9 mouse cellular contexts compared by ENCODE assay signal in genomic region chr8:106138616-106139015, GRCm38 (mm10). TPM values are rescaled to one million over a fixed set of nuclear protein-coding genes. Genes with fewer than 3 reads are reported as not detected.
DNase-seq lines count a peak whose midpoint lies in the region; ATAC-seq lines count a peak whose summit lies in the region.
"Had no signal": no experiment of that assay in that cellular context is flagged by ENCODE, and none has a peak within 500 bp of the region (broad histone marks: within the 10 kb centered on the region; RNA-seq: fewer than 3 reads in every experiment).

No protein-coding gene starts in this region.

- H3K9me3 ChIP-seq in kidney, embryonic 16.5 days (ENCODE audit: low read length), result no peaks in the 10 kb centered on the region
- no peaks in the 10 kb centered on the region for H3K9me3 ChIP-seq in embryonic facial prominence, embryonic 11.5 days (replicated peaks; ENCODE audit: control insufficient read depth, low read length)
- no peaks in the 10 kb centered on the region for H3K9me3 ChIP-seq in hindbrain, embryonic 16.5 days (ENCODE audit: control insufficient read depth, low read length)
- no peaks in the 10 kb centered on the region for H3K9me3 ChIP-seq in midbrain, embryonic 16.5 days (replicated peaks; ENCODE audit: control insufficient read depth, low read length, poor library complexity, severe bottlenecking)

- H3K36me3 ChIP-seq in kidney, embryonic 16.5 days (ENCODE audit: insufficient read depth, low read length), result no peaks in the 10 kb centered on the region
- H3K36me3 ChIP-seq in embryonic facial prominence, embryonic 11.5 days (replicated peaks; ENCODE audit: control insufficient read depth, insufficient read depth, low read depth, low read length), result no peaks in the 10 kb centered on the region
- H3K36me3 ChIP-seq in hindbrain, embryonic 16.5 days (ENCODE audit: control insufficient read depth, insufficient read depth, low read length), result no peaks in the 10 kb centered on the region
- no peaks in the 10 kb centered on the region for H3K36me3 ChIP-seq in midbrain, embryonic 16.5 days (ENCODE audit: control insufficient read depth, insufficient read depth, low read length)

- 17% methylated on average over 7 of the region's 7 CpGs for WGBS in kidney, embryonic 16.5 days
- 14% methylated on average over 7 of the region's 7 CpGs for whole genome bisulfite sequencing in embryonic facial prominence, embryonic 11.5 days
- WGBS in hindbrain, embryonic 16.5 days, result 20% methylated on average over 7 of the region's 7 CpGs
- 13% methylated on average over 7 of the region's 7 CpGs for WGBS in midbrain, embryonic 16.5 days

- peaks cover 26% of the 10 kb centered on the region for H3K27me3 ChIP-seq in kidney, embryonic 16.5 days (ENCODE audit: insufficient read depth, low read length)
- peaks cover 32% of the 10 kb centered on the region for H3K27me3 ChIP-seq in embryonic facial prominence, embryonic 11.5 days (ENCODE audit: control insufficient read depth, insufficient read depth, low read length)
- peaks cover 44% of the 10 kb centered on the region for H3K27me3 ChIP-seq in hindbrain, embryonic 16.5 days (replicated peaks; ENCODE audit: control insufficient read depth, insufficient read depth, low read length)
- peaks cover 53% of the 10 kb centered on the region for H3K27me3 ChIP-seq in midbrain, embryonic 16.5 days (ENCODE audit: control insufficient read depth, insufficient read depth, low read depth, low read length)

- ATAC-seq in kidney, embryonic 16.5 days (ENCODE audit: low FRiP score, low TSS enrichment), result no peak
- no peak for ATAC-seq in embryonic facial prominence, embryonic 11.5 days (replicated peaks; ENCODE audit: insufficient number of reproducible peaks, low FRiP score, low TSS enrichment, low read depth)
- no peak for ATAC-seq in hindbrain, embryonic 16.5 days
- no peak for ATAC-seq in midbrain, embryonic 16.5 days

- H3K27ac ChIP-seq in kidney, embryonic 16.5 days (ENCODE audit: low read length), result peak overlapping the region; percentile 67
- no peak overlapping the region for H3K27ac ChIP-seq in embryonic facial prominence, embryonic 11.5 days (replicated peaks; ENCODE audit: low read depth, low read length)
- H3K27ac ChIP-seq in hindbrain, embryonic 16.5 days (ENCODE audit: low read depth, low read length), result no peak overlapping the region
- H3K27ac ChIP-seq in midbrain, embryonic 16.5 days (ENCODE audit: low read length), result no peak overlapping the region

- H3K4me2 ChIP-seq in kidney, embryonic 16.5 days (replicated peaks; ENCODE audit: low read depth, low read length), result peak overlapping the region; percentile 85
- peak overlapping the region; percentile 76 for H3K4me2 ChIP-seq in embryonic facial prominence, embryonic 11.5 days (ENCODE audit: low read depth, low read length)
- H3K4me2 ChIP-seq in hindbrain, embryonic 16.5 days (ENCODE audit: low read length), result peak overlapping the region; percentile 93
- H3K4me2 ChIP-seq in midbrain, embryonic 16.5 days (ENCODE audit: low read length), result peak overlapping the region; percentile 85

- H3K9ac ChIP-seq in kidney, embryonic 16.5 days (replicated peaks; ENCODE audit: low read length), result peak overlapping the region; percentile 70
- H3K9ac ChIP-seq in embryonic facial prominence, embryonic 11.5 days (replicated peaks; ENCODE audit: low read length), result no peak overlapping the region
- peak overlapping the region; percentile 60 for H3K9ac ChIP-seq in hindbrain, embryonic 16.5 days (ENCODE audit: low read depth, low read length)
- peak overlapping the region; percentile 51 for H3K9ac ChIP-seq in midbrain, embryonic 16.5 days (ENCODE audit: low read depth, low read length)

- H3K4me3 ChIP-seq in kidney, embryonic 16.5 days (ENCODE audit: low read length), result peak overlapping the region; percentile 61
- H3K4me3 ChIP-seq in embryonic facial prominence, embryonic 11.5 days (ENCODE audit: low read depth, low read length), result peak overlapping the region; percentile 48
- peak overlapping the region; percentile 52 for H3K4me3 ChIP-seq in hindbrain, embryonic 16.5 days (ENCODE audit: low read length)
- H3K4me3 ChIP-seq in midbrain, embryonic 16.5 days (ENCODE audit: low read depth, low read length), result peak overlapping the region; percentile 47

- peaks cover 42% of the 10 kb centered on the region; the same call in 1 of the 2 replicates for H3K4me1 ChIP-seq in kidney, embryonic 16.5 days (ENCODE audit: insufficient read depth, low read length)
- peaks cover 5% of the 10 kb centered on the region; the same call in 1 of the 2 replicates for H3K4me1 ChIP-seq in embryonic facial prominence, embryonic 11.5 days (ENCODE audit: control insufficient read depth, insufficient read depth, low read length)
- H3K4me1 ChIP-seq in hindbrain, embryonic 16.5 days (ENCODE audit: control insufficient read depth, insufficient read depth, low read depth, low read length), result peaks cover 24% of the 10 kb centered on the region
- peaks cover 25% of the 10 kb centered on the region for H3K4me1 ChIP-seq in midbrain, embryonic 16.5 days (ENCODE audit: control insufficient read depth, insufficient read depth, low read length)

- intact Hi-C loops in left cerebral cortex, postnatal 4 days (cut with DNase I), result no loop called here

- DNase-seq in kidney, adult 11 months, result no peak
- no peak for DNase-seq in embryonic facial prominence, embryonic 11.5 days (ENCODE audit: low spot score)
- DNase-seq in ovary, postnatal 36 days (ENCODE audit: low spot score), result no peak
- DNase-seq in urinary bladder, postnatal 10 days (ENCODE audit: low spot score), result no peak
- DNase-seq in left cerebral cortex, postnatal 4 days, result no peak

RNA-seq across cellular contexts. Expression of gene Esrp2, which starts 1.8 kb away (rescaled TPM):
- polyA plus RNA-seq in kidney, embryonic 16.5 days (2015; fragmentation: Nextera tagmentation; extraction: Ambion mirVana), result 24.3 and 28.5 TPM in 2 replicates
- polyA plus RNA-seq in embryonic facial prominence, embryonic 11.5 days (2014; fragmentation: Nextera tagmentation; extraction: Ambion mirVana), result 4.1 and 6.7 TPM in 2 replicates
- polyA plus RNA-seq in hindbrain, embryonic 16.5 days (2015; fragmentation: Nextera tagmentation; extraction: Ambion mirVana), result 0.18 and 0.27 TPM in 2 replicates
- polyA plus RNA-seq in midbrain, embryonic 16.5 days (2015; fragmentation: Nextera tagmentation; extraction: Ambion mirVana), result 0.14 and 0.29 TPM in 2 replicates
- not detected for total RNA-seq in left cerebral cortex, postnatal 4 days (2021)
- total RNA-seq: gastrocnemius, adult 18-20 months had no signal

RNA-seq across cellular contexts. Expression of gene Pla2g15, which starts 11.6 kb away (rescaled TPM):
- polyA plus RNA-seq in kidney, embryonic 16.5 days (2015; fragmentation: Nextera tagmentation; extraction: Ambion mirVana), result 14.9 and 15.6 TPM in 2 replicates
- 6.6 and 8.7 TPM in 2 replicates for polyA plus RNA-seq in embryonic facial prominence, embryonic 11.5 days (2014; fragmentation: Nextera tagmentation; extraction: Ambion mirVana)
- 23.5 and 24.2 TPM in 2 replicates for polyA plus RNA-seq in hindbrain, embryonic 16.5 days (2015; fragmentation: Nextera tagmentation; extraction: Ambion mirVana)
- polyA plus RNA-seq in midbrain, embryonic 16.5 days (2015; fragmentation: Nextera tagmentation; extraction: Ambion mirVana), result 24.5 and 25.2 TPM in 2 replicates
- total RNA-seq in left cerebral cortex, postnatal 4 days (2021), result 10 to 100 TPM; 20.7 to 21.8 TPM

RNA-seq across cellular contexts. Expression of gene Slc7a6, which starts 30.0 kb away (rescaled TPM):
- polyA plus RNA-seq in kidney, embryonic 16.5 days (2015; fragmentation: Nextera tagmentation; extraction: Ambion mirVana), result 49.9 and 52.4 TPM in 2 replicates
- polyA plus RNA-seq in embryonic facial prominence, embryonic 11.5 days (2014; fragmentation: Nextera tagmentation; extraction: Ambion mirVana), result 82.4 and 90.9 TPM in 2 replicates
- 35.7 and 47.9 TPM in 2 replicates for polyA plus RNA-seq in hindbrain, embryonic 16.5 days (2015; fragmentation: Nextera tagmentation; extraction: Ambion mirVana)
- 41.8 and 53.5 TPM in 2 replicates for polyA plus RNA-seq in midbrain, embryonic 16.5 days (2015; fragmentation: Nextera tagmentation; extraction: Ambion mirVana)
- total RNA-seq in left cerebral cortex, postnatal 4 days (2021), result 10 to 100 TPM; 34.6 to 35.0 TPM
